Mouse (Mus musculus): ENCODE results near the gene Uhmk1.

DNA sequence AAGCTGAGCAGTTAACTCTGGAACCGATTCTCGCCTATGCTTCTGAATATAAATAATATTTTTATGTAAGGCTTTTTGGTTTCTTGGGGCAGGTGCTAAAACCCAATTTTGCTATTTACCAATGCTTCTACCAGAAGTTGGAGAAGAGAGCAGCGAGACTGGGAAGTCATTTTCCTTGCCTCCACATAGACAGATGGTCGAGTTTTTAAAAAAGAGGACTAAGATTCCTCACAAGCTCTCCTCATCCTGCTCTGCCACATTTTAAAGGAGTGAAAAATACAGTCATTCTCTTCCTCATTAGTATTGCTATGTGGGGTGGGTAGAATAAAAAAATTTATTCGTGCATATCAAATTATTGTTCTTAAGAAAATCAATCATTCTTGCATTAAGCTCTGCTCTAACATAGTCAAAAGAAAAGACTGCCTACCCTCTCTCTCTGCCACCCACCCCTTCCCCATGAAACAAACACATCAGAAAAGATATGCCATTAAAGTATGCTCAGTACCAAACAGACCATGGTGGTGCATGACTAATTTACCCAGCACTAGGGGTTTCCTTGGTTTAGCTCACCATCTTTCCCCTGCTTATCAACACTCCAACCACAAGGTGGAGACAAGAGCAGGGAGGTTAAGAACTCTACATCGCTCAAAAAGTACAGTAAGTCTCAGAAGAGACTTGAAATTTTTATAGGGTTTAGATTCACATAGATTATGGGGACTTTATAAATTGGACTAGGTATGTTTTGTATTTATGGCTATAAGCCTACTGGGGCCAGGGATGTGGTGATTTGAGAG is 3.1 kb upstream of the Uhmk1 start:
- TF ChIP-seq CTCF (IDR thresholded peaks at IDR 0.05; ENCODE audit: control insufficient read depth, insufficient read depth, insufficient replicate concordance, low read depth, low read length) (no peak), POLR2A (IDR thresholded peaks at IDR 0.05; ENCODE audit: control insufficient read depth, low read depth, low read length) (no peak)
